8 mouse cellular contexts compared by ENCODE assay signal in the genomic region with DNA sequence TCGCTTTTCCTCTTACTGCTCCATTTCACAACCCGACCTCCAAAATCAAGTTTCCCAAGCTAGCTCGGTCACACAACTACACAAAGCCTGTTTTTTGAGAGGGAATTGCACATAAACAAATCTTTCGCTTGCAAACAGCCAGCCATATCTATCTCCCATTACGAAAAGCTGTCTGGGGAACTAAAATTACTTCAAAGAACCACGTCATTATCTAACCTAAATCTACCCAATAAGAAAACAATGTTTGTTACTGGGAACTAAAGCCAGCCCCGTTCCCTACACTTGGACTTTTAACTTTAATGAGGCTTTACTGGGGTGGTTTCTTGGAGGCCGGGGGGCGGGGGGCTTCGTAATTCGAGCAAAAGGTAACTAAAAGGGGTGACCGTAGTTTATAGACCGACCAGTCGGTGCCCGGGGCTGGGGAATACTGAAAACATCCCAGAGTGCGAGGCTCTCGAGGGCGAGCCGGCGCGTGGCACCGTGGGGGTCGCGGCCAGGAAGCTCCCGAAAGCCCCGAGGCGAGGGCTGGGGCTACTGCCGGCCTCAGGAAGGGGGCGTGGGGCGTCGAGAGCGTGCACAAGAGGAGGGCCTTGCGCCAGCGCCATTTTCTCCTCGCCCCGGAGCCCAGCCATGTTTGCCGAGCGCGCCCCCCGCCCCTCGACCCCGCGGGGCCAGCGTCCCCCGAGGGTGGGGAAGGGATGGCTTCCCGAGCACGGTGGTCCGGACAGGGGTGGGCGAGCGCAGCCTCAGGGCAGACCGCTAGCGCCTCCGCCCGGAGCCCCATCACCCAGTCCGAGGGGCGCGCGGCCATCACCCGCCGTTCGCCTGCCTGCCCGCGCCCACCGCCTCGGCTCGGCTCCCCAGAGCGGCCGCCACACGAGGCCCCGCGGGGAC. TPM values are rescaled to one million over a fixed set of nuclear protein-coding genes. Genes with fewer than 3 reads are reported as not detected.
DNase-seq lines count a peak whose midpoint lies in the region; ATAC-seq and TF ChIP-seq lines count a peak whose summit lies in the region.

No protein-coding gene starts in this region.

- peak overlapping the region; percentile 98 for H3K4me3 ChIP-seq in E14TG2a.4 (replicated peaks; ENCODE audit: low read length)
- peak overlapping the region; percentile 99 for H3K4me3 ChIP-seq in embryonic facial prominence, embryonic 14.5 days (ENCODE audit: low read depth, low read length)
- peak overlapping the region; percentile 96 to 100 for H3K4me3 ChIP-seq in heart, embryonic 14.5 days (ENCODE audit: control insufficient read depth in 1 of 2, insufficient read depth in 1 of 2, low read depth in 1 of 2, low read length in 2 of 2)
- peak overlapping the region; percentile 92 for H3K4me3 ChIP-seq in megakaryocyte, embryonic 14.5 days (replicated peaks)

- under 1% methylated on average over 24 of the region's 71 CpGs for WGBS in embryonic facial prominence, embryonic 14.5 days
- WGBS in heart, embryonic 14.5 days, result 1% methylated on average over 61 of the region's 71 CpGs

- H3K9me3 ChIP-seq in E14TG2a.4 (ENCODE audit: low read length), result no peaks in the 10 kb centered on the region
- H3K9me3 ChIP-seq in embryonic facial prominence, embryonic 14.5 days (ENCODE audit: control insufficient read depth, low read length), result no peaks in the 10 kb centered on the region
- no peaks in the 10 kb centered on the region for H3K9me3 ChIP-seq in heart, embryonic 14.5 days (ENCODE audit: control insufficient read depth, low read length)
- H3K9me3 ChIP-seq in megakaryocyte, embryonic 14.5 days, result no peaks in the 10 kb centered on the region

- DNase-seq in adrenal gland, adult 8-10 months, result peak; percentile 20
- DNase-seq in embryonic facial prominence, embryonic 14.5 days (ENCODE audit: low spot score), result peak; percentile 81
- DNase-seq in kidney, postnatal 10 days, result peak; percentile 85
- DNase-seq in spleen, adult 12 weeks (ENCODE audit: low spot score), result peak; percentile 22
- DNase-seq in left cerebral cortex, adult 18-20 months (ENCODE audit: low spot score in 2 of 2), result no peak

- no peaks in the 10 kb centered on the region for H3K27me3 ChIP-seq in E14TG2a.4 (ENCODE audit: insufficient read depth, low read length)
- H3K27me3 ChIP-seq in embryonic facial prominence, embryonic 14.5 days (replicated peaks; ENCODE audit: control insufficient read depth, insufficient read depth, low read length), result no peaks in the 10 kb centered on the region
- no peaks in the 10 kb centered on the region for H3K27me3 ChIP-seq in heart, embryonic 14.5 days (ENCODE audit: control insufficient read depth, insufficient read depth, low read length)
- no peaks in the 10 kb centered on the region for H3K27me3 ChIP-seq in megakaryocyte, embryonic 14.5 days (replicated peaks)

- peak; percentile 83 for ATAC-seq in embryonic facial prominence, embryonic 14.5 days (ENCODE audit: low read depth)
- ATAC-seq in heart, embryonic 14.5 days (ENCODE audit: insufficient number of reproducible peaks, insufficient read depth, low FRiP score, low read depth), result peak; percentile 80

- no peak for TF ChIP-seq CTCF in E14TG2a.4 (conservative IDR thresholded peaks at IDR 0.05; ENCODE audit: low read length)

- peaks cover 44% of the 10 kb centered on the region for H3K36me3 ChIP-seq in E14TG2a.4 (ENCODE audit: insufficient read depth, low read length)
- peaks cover 34% of the 10 kb centered on the region for H3K36me3 ChIP-seq in embryonic facial prominence, embryonic 14.5 days (ENCODE audit: control insufficient read depth, insufficient read depth, low read length)
- H3K36me3 ChIP-seq in heart, embryonic 14.5 days (ENCODE audit: control insufficient read depth, insufficient read depth, low read length), result peaks cover 32% of the 10 kb centered on the region
- H3K36me3 ChIP-seq in megakaryocyte, embryonic 14.5 days (replicated peaks; ENCODE audit: low read length), result peaks cover 39% of the 10 kb centered on the region

- peak overlapping the region; percentile 72 for H3K4me2 ChIP-seq in embryonic facial prominence, embryonic 14.5 days (ENCODE audit: low read depth, low read length)
- H3K4me2 ChIP-seq in heart, embryonic 14.5 days (ENCODE audit: low read length), result peak overlapping the region; percentile 75

- H3K9ac ChIP-seq in embryonic facial prominence, embryonic 14.5 days (ENCODE audit: low read depth, low read length), result peak overlapping the region; percentile 99
- peak overlapping the region; percentile 99 for H3K9ac ChIP-seq in heart, embryonic 14.5 days (ENCODE audit: low read length)

- H3K4me1 ChIP-seq in E14TG2a.4 (replicated peaks; ENCODE audit: low read depth, low read length), result peaks cover 56% of the 10 kb centered on the region
- peaks cover 17% of the 10 kb centered on the region; the same call in 1 of the 2 replicates for H3K4me1 ChIP-seq in embryonic facial prominence, embryonic 14.5 days (ENCODE audit: control insufficient read depth, insufficient read depth, low read length)
- H3K4me1 ChIP-seq in heart, embryonic 14.5 days (ENCODE audit: control insufficient read depth in 2 of 2, insufficient read depth in 2 of 2, low read length in 2 of 2), result peaks cover 0 to 11% of the 10 kb centered on the region in 2 experiments; a peak in 2 of 4 replicates
- H3K4me1 ChIP-seq in megakaryocyte, embryonic 14.5 days, result peaks cover 36% of the 10 kb centered on the region

- peak overlapping the region; percentile 90 for H3K27ac ChIP-seq in embryonic facial prominence, embryonic 14.5 days (replicated peaks; ENCODE audit: low read depth, low read length)
- H3K27ac ChIP-seq in heart, embryonic 14.5 days (replicated peaks in 1 of 2; ENCODE audit: control insufficient read depth in 1 of 2, insufficient read depth in 1 of 2, low read depth in 2 of 2, low read length in 2 of 2), result peak overlapping the region; percentile 76 to 91

RNA-seq across cellular contexts. Expression of gene Sub1, which starts 1.6 kb away (rescaled TPM):
- 100 to 1,000 TPM; 132 to 209 (median 154) TPM for total RNA-seq in adrenal gland, adult 8-10 months (2022)
- 668 and 685 TPM in 2 replicates for polyA plus RNA-seq in embryonic facial prominence, embryonic 14.5 days (2014; fragmentation: Nextera tagmentation; extraction: Ambion mirVana)
- 515 and 520 TPM in 2 replicates for polyA plus RNA-seq in heart, embryonic 14.5 days (2014; fragmentation: Nextera tagmentation; extraction: Ambion mirVana)
- 24.6 TPM in 1 of 2 replicates, not detected in the other for polyA plus RNA-seq in megakaryocyte, embryonic 14.5 days (2012; ENCODE audit: insufficient read depth, low replicate concordance)
- 100 to 1,000 TPM; 299 to 323 TPM for total RNA-seq in left cerebral cortex, adult 18-20 months (2021)

Comparison
In these comparisons a context has a peak if more than half of its experiments do, and no peak if none do; other contexts are left out.
1. DNase-seq: peak in adrenal gland, adult 8-10 months (single experiment), embryonic facial prominence, embryonic 14.5 days (single experiment), kidney, postnatal 10 days (single experiment) and spleen, adult 12 weeks (single experiment); none in left cerebral cortex, adult 18-20 months (0 of 2).
2. RNA of gene Sub1, which starts 1.6 kb away (polyA plus RNA-seq): 668 to 685 TPM in embryonic facial prominence, embryonic 14.5 days and 515 to 520 TPM in heart, embryonic 14.5 days; 24.6 TPM in megakaryocyte, embryonic 14.5 days; every median in the first group is over 10 times any median in the second.
3. Peak in every context shown above with its lines, with median percentiles within 50 percentile points of each other: H3K4me3 ChIP-seq.